Mouse (Mus musculus): Measurements from ENCODE around the gene Fam208a. TPM values are rescaled to one million over a fixed set of nuclear protein-coding genes. Genes with fewer than 3 reads are reported as not detected.

The Fam208a gene
- polyA plus RNA-seq, 1 experiment from 2014 or later: 13.3 TPM

GRCm38 (mm10) chr14:27397526-27397925, 31.1 kb upstream of the Fam208a start:
- H3K27me3 ChIP-seq: no peaks in the 10 kb centered on the region
- ATAC-seq (ENCODE audit: insufficient number of reproducible peaks, low FRiP score, low TSS enrichment, low read depth): no peak
- H3K27ac ChIP-seq (replicated peaks): no peak overlapping the region
- no peak overlapping the region for H3K4me2 ChIP-seq (replicated peaks)
- no peaks in the 10 kb centered on the region for H3K9me3 ChIP-seq (replicated peaks)
- H3K4me3 ChIP-seq (replicated peaks): no peak overlapping the region
- 72% methylated on average over 6 of the region's 6 CpGs for WGBS
- peaks cover 14% of the 10 kb centered on the region; the same call in 1 of the 2 replicates for H3K4me1 ChIP-seq
- no peak overlapping the region for H3K9ac ChIP-seq
- no peaks in the 10 kb centered on the region for H3K36me3 ChIP-seq

DNA sequence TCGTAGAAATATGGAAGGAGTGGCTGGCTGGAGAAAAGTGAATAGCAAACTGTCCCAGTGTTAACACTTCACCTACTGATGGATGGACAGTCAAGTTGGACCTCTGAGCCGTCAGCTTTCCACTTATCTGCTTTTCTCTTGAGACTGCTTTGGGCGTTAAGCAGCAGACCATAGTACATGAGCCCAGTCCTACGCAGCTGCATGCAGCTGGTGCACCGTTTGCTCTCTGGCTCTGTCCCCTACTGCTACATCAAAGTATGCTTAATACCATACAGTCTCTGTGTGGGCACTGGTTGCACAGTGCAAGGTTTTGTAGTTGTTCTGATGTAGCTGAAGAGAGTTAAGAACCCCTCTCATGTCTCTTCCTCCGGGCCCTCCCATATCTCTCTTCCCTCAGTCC, 28.1 kb upstream of the Fam208a start:
- ATAC-seq (ENCODE audit: insufficient number of reproducible peaks, low FRiP score, low TSS enrichment, low read depth): no peak
- Histone ChIP-seq H3K4me3 (replicated peaks) (no peak overlapping the region), H3K4me1 (peaks cover 14% of the 10 kb centered on the region; the same call in 1 of the 2 replicates), H3K9me3 (replicated peaks) (no peaks in the 10 kb centered on the region), H3K27me3 (no peaks in the 10 kb centered on the region), H3K36me3 (no peaks in the 10 kb centered on the region; the same call in 1 of the 2 replicates), H3K9ac (no peak overlapping the region), H3K4me2 (replicated peaks) (no peak overlapping the region), H3K27ac (replicated peaks) (no peak overlapping the region)
- WGBS: 90% methylated on average over 6 of the region's 6 CpGs

GRCm38 (mm10) chr14:27401717-27402278, 26.8 kb upstream of the Fam208a start:
- 0 out of 2 replicates have a peak, but pooled peaks cover 5% of the 10 kb centered on the region for H3K4me1 ChIP-seq
- H3K36me3 ChIP-seq: no peaks in the 10 kb centered on the region; the same call in 1 of the 2 replicates
- no peak for ATAC-seq (ENCODE audit: insufficient number of reproducible peaks, low FRiP score, low TSS enrichment, low read depth)
- no peak overlapping the region for H3K9ac ChIP-seq
- no peak overlapping the region for H3K4me2 ChIP-seq (replicated peaks)
- H3K4me3 ChIP-seq (replicated peaks): no peak overlapping the region
- H3K27ac ChIP-seq (replicated peaks): no peak overlapping the region
- WGBS: 75% methylated on average over 12 of the region's 12 CpGs
- no peaks in the 10 kb centered on the region for H3K9me3 ChIP-seq (replicated peaks)
- no peaks in the 10 kb centered on the region for H3K27me3 ChIP-seq

DNA sequence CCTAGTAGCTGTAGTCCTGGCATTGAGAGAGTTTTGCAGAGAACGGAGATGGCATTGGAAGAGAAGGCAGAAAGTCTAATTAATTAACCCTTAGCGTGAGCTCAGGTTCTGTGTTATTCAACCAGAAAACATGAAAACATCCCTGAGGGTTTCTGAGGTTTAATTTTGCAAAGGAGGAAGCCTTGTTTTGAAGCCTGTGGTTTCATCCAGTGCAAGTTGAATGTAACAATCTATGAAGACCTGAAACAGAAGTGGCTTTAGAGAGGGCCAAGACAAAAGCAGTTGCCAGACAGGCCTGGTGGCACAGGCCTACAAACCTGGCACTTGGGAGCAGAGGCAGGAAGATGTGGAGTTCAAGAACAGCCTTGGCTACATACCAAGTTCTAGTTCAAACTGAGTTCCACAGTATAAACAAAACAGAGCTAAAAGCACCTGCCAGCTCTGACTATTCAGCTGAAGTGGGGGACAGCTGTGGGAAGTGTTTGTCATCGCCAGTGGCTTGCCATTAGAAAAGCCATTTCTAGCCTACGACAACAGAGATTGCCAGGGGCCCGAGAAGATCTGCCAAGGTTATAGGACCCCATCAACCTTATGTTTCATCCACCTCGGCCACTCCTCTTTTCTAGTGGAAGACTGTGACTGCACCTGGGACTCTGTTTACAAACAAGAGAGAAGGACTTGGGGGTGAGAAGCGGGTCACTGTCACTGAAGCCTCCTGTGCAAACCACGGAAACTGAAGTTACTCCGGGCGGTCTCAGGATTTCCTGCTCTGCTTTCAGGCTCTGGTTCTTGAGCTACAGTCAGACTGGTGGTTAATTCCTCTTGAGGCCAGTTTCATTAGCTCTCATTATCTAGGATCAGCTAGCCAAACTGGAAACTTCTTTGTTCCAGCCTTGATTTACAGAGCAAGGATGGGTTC, 26.0 kb upstream of the Fam208a start:
- Histone ChIP-seq H3K27me3 (no peaks in the 10 kb centered on the region), H3K9me3 (replicated peaks) (no peaks in the 10 kb centered on the region), H3K4me2 (replicated peaks) (no peak overlapping the region), H3K4me3 (replicated peaks) (no peak overlapping the region), H3K27ac (replicated peaks) (no peak overlapping the region; the same call in 1 of the 2 replicates), H3K4me1 (0 out of 2 replicates have a peak, but pooled peaks cover 5% of the 10 kb centered on the region), H3K36me3 (no peaks in the 10 kb centered on the region; the same call in 1 of the 2 replicates), H3K9ac (no peak overlapping the region)
- ATAC-seq (ENCODE audit: insufficient number of reproducible peaks, low FRiP score, low TSS enrichment, low read depth): no peak
- 64% methylated on average over 10 of the region's 10 CpGs for WGBS

- H3K4me1 ChIP-seq: no peaks in the 10 kb centered on the region
- H3K4me2 ChIP-seq (replicated peaks): no peak overlapping the region
- no peak overlapping the region for H3K27ac ChIP-seq (replicated peaks)
- H3K36me3 ChIP-seq: no peaks in the 10 kb centered on the region; the same call in 1 of the 2 replicates
- H3K9ac ChIP-seq: no peak overlapping the region
- H3K9me3 ChIP-seq (replicated peaks): no peaks in the 10 kb centered on the region
- H3K27me3 ChIP-seq: no peaks in the 10 kb centered on the region
- no peak for ATAC-seq (ENCODE audit: insufficient number of reproducible peaks, low FRiP score, low TSS enrichment, low read depth)
- no peak overlapping the region for H3K4me3 ChIP-seq (replicated peaks)
- 50% methylated on average over 4 of the region's 4 CpGs for WGBS
Observed at GRCm38 (mm10) chr14:27405452-27405851, 23.2 kb upstream of the Fam208a start.

DNA sequence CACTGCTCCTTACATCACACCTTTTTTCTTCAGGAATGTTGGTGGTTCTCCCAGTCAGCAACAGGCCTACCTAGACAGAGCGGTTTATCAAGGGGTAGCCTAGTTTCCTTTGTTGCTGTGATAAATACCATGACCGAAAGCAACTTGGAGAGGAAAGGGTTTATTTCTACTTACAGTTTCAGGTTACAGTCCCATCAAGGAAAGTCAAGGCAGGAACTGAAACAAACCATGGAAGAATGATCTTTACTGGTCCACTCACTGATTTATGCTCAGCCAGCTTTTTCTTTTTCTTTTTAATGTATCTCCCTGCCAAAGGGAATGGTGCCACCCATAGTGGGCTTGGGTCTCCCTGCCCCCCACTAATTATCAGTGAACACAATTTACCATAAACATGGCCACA, 22.7 kb upstream of the Fam208a start:
- no peak overlapping the region for H3K27ac ChIP-seq (replicated peaks)
- H3K4me3 ChIP-seq (replicated peaks): no peak overlapping the region
- no peaks in the 10 kb centered on the region for H3K4me1 ChIP-seq
- no peak for ATAC-seq (ENCODE audit: insufficient number of reproducible peaks, low FRiP score, low TSS enrichment, low read depth)
- 92% methylated on average over 2 of the region's 2 CpGs for WGBS
- H3K9ac ChIP-seq: no peak overlapping the region
- H3K36me3 ChIP-seq: no peaks in the 10 kb centered on the region; the same call in 1 of the 2 replicates
- no peaks in the 10 kb centered on the region for H3K9me3 ChIP-seq (replicated peaks)
- no peak overlapping the region for H3K4me2 ChIP-seq (replicated peaks)
- no peaks in the 10 kb centered on the region for H3K27me3 ChIP-seq

- ATAC-seq (ENCODE audit: insufficient number of reproducible peaks, low FRiP score, low TSS enrichment, low read depth): no peak
- Histone ChIP-seq H3K4me2 (replicated peaks) (no peak overlapping the region), H3K36me3 (no peaks in the 10 kb centered on the region; the same call in 1 of the 2 replicates), H3K4me1 (no peaks in the 10 kb centered on the region), H3K27ac (replicated peaks) (no peak overlapping the region), H3K9ac (no peak overlapping the region), H3K4me3 (replicated peaks) (no peak overlapping the region), H3K9me3 (replicated peaks) (no peaks in the 10 kb centered on the region), H3K27me3 (no peaks in the 10 kb centered on the region)
- WGBS: 90% methylated on average over 3 of the region's 3 CpGs
Observed at GRCm38 (mm10) chr14:27408240-27408639, 20.4 kb upstream of the Fam208a start.

DNA sequence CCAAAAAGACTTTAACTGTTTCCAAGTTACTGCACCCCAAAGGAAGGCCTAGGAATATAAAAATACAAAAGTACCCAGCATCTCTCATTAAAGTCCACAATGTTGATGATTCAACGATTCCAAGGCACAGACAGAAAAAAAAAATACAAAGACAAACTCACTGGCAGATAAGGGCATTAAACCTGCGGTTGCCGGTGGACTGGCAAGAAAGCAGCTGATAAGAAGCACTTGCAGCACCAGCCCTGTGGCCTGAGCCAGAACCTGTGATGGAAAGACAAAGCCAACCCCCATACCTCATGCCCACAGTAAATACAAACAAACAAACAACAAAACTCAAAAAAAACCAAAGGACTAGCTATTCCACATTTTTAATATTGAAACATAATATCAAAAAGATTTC, 19.0 kb upstream of the Fam208a start:
- no peak overlapping the region for H3K27ac ChIP-seq (replicated peaks)
- 90% methylated on average over 3 of the region's 3 CpGs for WGBS

GRCm38 (mm10) chr14:27411492-27411891, 17.1 kb upstream of the Fam208a start:
- no peak overlapping the region for H3K27ac ChIP-seq (replicated peaks)
- no peak overlapping the region for H3K4me3 ChIP-seq (replicated peaks)
- no peaks in the 10 kb centered on the region for H3K9me3 ChIP-seq (replicated peaks)
- no peaks in the 10 kb centered on the region for H3K36me3 ChIP-seq
- ATAC-seq (ENCODE audit: insufficient number of reproducible peaks, low FRiP score, low TSS enrichment, low read depth): no peak
- H3K9ac ChIP-seq: no peak overlapping the region
- no peak overlapping the region for H3K4me2 ChIP-seq (replicated peaks)
- H3K27me3 ChIP-seq: no peaks in the 10 kb centered on the region
- H3K4me1 ChIP-seq: no peaks in the 10 kb centered on the region
- WGBS: 83% methylated on average over 7 of the region's 7 CpGs

More for the DNA sequence above, 19.0 kb upstream of the Fam208a start:
- no peak overlapping the region for H3K4me2 ChIP-seq (replicated peaks)
- H3K36me3 ChIP-seq: no peaks in the 10 kb centered on the region
- H3K9ac ChIP-seq: no peak overlapping the region
- H3K4me3 ChIP-seq (replicated peaks): no peak overlapping the region
- H3K9me3 ChIP-seq (replicated peaks): no peaks in the 10 kb centered on the region
- no peak for ATAC-seq (ENCODE audit: insufficient number of reproducible peaks, low FRiP score, low TSS enrichment, low read depth)
- H3K27me3 ChIP-seq: no peaks in the 10 kb centered on the region
- H3K4me1 ChIP-seq: no peaks in the 10 kb centered on the region

GRCm38 (mm10) chr14:27412699-27413098, 15.9 kb upstream of the Fam208a start:
- Histone ChIP-seq H3K4me2 (replicated peaks) (no peak overlapping the region), H3K27me3 (no peaks in the 10 kb centered on the region), H3K4me1 (no peaks in the 10 kb centered on the region), H3K9me3 (replicated peaks) (no peaks in the 10 kb centered on the region), H3K27ac (replicated peaks) (no peak overlapping the region), H3K9ac (no peak overlapping the region), H3K4me3 (replicated peaks) (no peak overlapping the region), H3K36me3 (no peaks in the 10 kb centered on the region)
- WGBS: 70% methylated on average over 8 of the region's 8 CpGs
- ATAC-seq (ENCODE audit: insufficient number of reproducible peaks, low FRiP score, low TSS enrichment, low read depth): no peak

GRCm38 (mm10) chr14:27413961-27414360, 14.7 kb upstream of the Fam208a start:
- no peaks in the 10 kb centered on the region for H3K36me3 ChIP-seq
- no peak overlapping the region for H3K9ac ChIP-seq
- H3K4me3 ChIP-seq (replicated peaks): no peak overlapping the region
- H3K4me1 ChIP-seq: no peaks in the 10 kb centered on the region
- WGBS: 29% methylated on average over 4 of the region's 4 CpGs
- H3K9me3 ChIP-seq (replicated peaks): no peaks in the 10 kb centered on the region
- no peaks in the 10 kb centered on the region for H3K27me3 ChIP-seq
- no peak overlapping the region for H3K27ac ChIP-seq (replicated peaks)
- no peak for ATAC-seq (ENCODE audit: insufficient number of reproducible peaks, low FRiP score, low TSS enrichment, low read depth)
- no peak overlapping the region for H3K4me2 ChIP-seq (replicated peaks)
